Mouse (Mus musculus) limb, embryonic 11.5 days (tissue): ENCODE measurements around the gene Gm5622. TPM values are rescaled to one million over a fixed set of nuclear protein-coding genes. Genes with fewer than 3 reads are reported as not detected.

Experiments
- polyA plus RNA-seq: library from polyadenylated mRNA; unstranded; fragments of >200 nt; fragmentation: Nextera tagmentation; extraction: Ambion mirVana; gene quantifications from 2 replicates; pipeline ENCODE4 v1.2.1, GENCODE M21; 2014

The Gm5622 gene
- polyA plus RNA-seq, 1 experiment from 2014 or later: not detected

Other genes with a start within 250 kb of the Gm5622 start
- gene Gm7247, start 191.0 kb upstream of the Gm5622 start, polyA plus RNA-seq: not detected in 2 replicates
- gene Vmn2r88, start 142.0 kb upstream of the Gm5622 start, polyA plus RNA-seq: not detected in 2 replicates
- gene Vmn2r89, start 100.9 kb upstream of the Gm5622 start, polyA plus RNA-seq: not detected in 2 replicates
- not detected in 2 replicates for gene Gm17175, start 21.3 kb downstream of the Gm5622 start, polyA plus RNA-seq
- not detected in 2 replicates for gene Gm17174, start 39.3 kb downstream of the Gm5622 start, polyA plus RNA-seq
- gene Gm17078, start 58.5 kb downstream of the Gm5622 start, polyA plus RNA-seq: not detected in 2 replicates
- not detected in 2 replicates for gene Gm4181, start 82.9 kb downstream of the Gm5622 start, polyA plus RNA-seq
- not detected in 2 replicates for gene Gm17079, start 142.7 kb downstream of the Gm5622 start, polyA plus RNA-seq
- not detected in 2 replicates for gene Gm5800, start 164.4 kb downstream of the Gm5622 start, polyA plus RNA-seq
- not detected in 2 replicates for gene Ang4, start 220.8 kb downstream of the Gm5622 start, polyA plus RNA-seq
- gene AY358078, start 247.3 kb downstream of the Gm5622 start, polyA plus RNA-seq: not detected in 2 replicates